13 mouse cellular contexts compared by ENCODE assay signal in the genomic region with DNA sequence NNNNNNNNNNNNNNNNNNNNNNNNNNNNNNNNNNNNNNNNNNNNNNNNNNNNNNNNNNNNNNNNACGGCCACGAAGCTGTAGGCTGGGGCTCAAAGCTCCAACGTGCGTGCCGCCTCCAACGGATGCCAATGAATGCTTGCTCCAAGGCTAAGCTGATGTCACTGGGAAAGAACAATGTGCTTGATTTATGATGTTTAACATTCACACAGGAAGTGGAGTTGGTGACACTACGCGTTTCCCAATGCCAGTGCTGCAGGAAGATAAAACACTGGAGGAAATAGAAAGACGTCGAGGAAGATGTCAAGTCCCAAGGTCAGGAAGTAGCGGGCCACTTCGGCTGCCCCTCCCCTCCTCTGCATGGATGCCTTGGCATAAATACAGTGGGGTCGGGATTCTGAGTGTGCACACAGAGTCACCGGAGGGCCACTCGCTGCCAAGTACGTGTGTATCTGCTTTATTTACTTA.
DNase-seq lines count a peak whose midpoint lies in the region; ATAC-seq and TF ChIP-seq lines count a peak whose summit lies in the region.
"Had no signal": no experiment of that assay in that cellular context is flagged by ENCODE, and none has a peak within 500 bp of the region (broad histone marks: within the 10 kb centered on the region; RNA-seq: fewer than 3 reads in every experiment).

No protein-coding gene starts in this region.

- H3K4me3 ChIP-seq in cerebellum, adult 2 months (replicated peaks; ENCODE audit: insufficient read depth, low read depth, low read length): no peak overlapping the region
- H3K4me3 ChIP-seq: erythroblast, embryonic 14.5 days; intestine, embryonic 15.5 days; limb, embryonic 12.5 days had no signal

- no peaks in the 10 kb centered on the region for H3K4me1 ChIP-seq in cerebellum, adult 2 months (ENCODE audit: control insufficient read depth, insufficient read depth, low read length)
- H3K4me1 ChIP-seq: limb, embryonic 12.5 days had no signal

- TF ChIP-seq POLR2A in cerebellum, adult 2 months (IDR thresholded peaks at IDR 0.05; ENCODE audit: borderline replicate concordance, insufficient read depth, low read length): no peak

- peak; percentile 23 for ATAC-seq in granulocyte monocyte progenitor cell, adult 5-6 weeks (replicated peaks; ENCODE audit: poor library complexity, severe bottlenecking)
- ATAC-seq: intestine, embryonic 15.5 days had no signal

- TF ChIP-seq CTCF in cerebellum, adult 2 months (IDR thresholded peaks at IDR 0.05; ENCODE audit: borderline replicate concordance, insufficient read depth, low read depth, low read length): no peak

- H3K27ac ChIP-seq in cerebellum, adult 2 months (ENCODE audit: insufficient read depth, low read length): no peak overlapping the region
- H3K27ac ChIP-seq: intestine, embryonic 15.5 days; limb, embryonic 12.5 days had no signal

- H3K27me3 ChIP-seq in cerebellum, adult 2 months (ENCODE audit: control insufficient read depth, insufficient read depth, low read length): no peaks in the 10 kb centered on the region
- H3K27me3 ChIP-seq: intestine, embryonic 15.5 days; limb, embryonic 12.5 days had no signal

- WGBS in cerebellum, adult 2 months: 64% methylated on average over 16 of the region's 16 CpGs

- DNase-seq in embryo, embryonic 10 days (ENCODE audit: low spot score): peak; percentile 34
- DNase-seq in embryo, embryonic 11 days: no peak
- DNase-seq in kidney, postnatal 4 days: peak; percentile 16 to 41
- DNase-seq in lung, postnatal 10 days: peak; percentile 77
- DNase-seq in retina, postnatal 1 day: no peak
- no peak for DNase-seq in ovary, postnatal 10 days (ENCODE audit: low spot score)
- DNase-seq in cerebellum, adult 2 months: no peak
- DNase-seq: cerebellum, adult 9-11 months; right cerebral cortex, adult 18-20 months had no signal

Comparison
In these comparisons a context has a peak if more than half of its experiments do, and no peak if none do; other contexts are left out.
1. DNase-seq: peak in embryo, embryonic 10 days (single experiment), kidney, postnatal 4 days (2 of 2) and lung, postnatal 10 days (single experiment); none in embryo, embryonic 11 days (single experiment), retina, postnatal 1 day (single experiment), ovary, postnatal 10 days (single experiment) and cerebellum, adult 2 months (0 of 2).